Mouse (Mus musculus) forebrain, embryonic 12.5 days (tissue): Measurements from ENCODE around the gene Tenm1. TPM values are rescaled to one million over a fixed set of nuclear protein-coding genes. Genes with fewer than 3 reads are reported as not detected.

Experiments used
- ATAC-seq: fragments of 200-750 bp; cut with Nextera tagmentation; 2 replicates; pipeline ENCODE4 v1.8.0; 2017; ENCODE audit warnings: moderate TSS enrichment; ENCODE audit not compliant: low FRiP score
- H3K27ac ChIP-seq: fragments of 300-500 bp; sonication (generic); 2 replicates; pipeline ENCODE4 v1.5.1; 2016; ENCODE audit warnings: mild to moderate bottlenecking
- H3K27me3 ChIP-seq: fragments of 300-500 bp; sonication (generic); 2 replicates; pipeline ENCODE4 v1.6.1; 2016; ENCODE audit warnings: mild to moderate bottlenecking
- H3K36me3 ChIP-seq: fragments of 300-500 bp; sonication (generic); replicated peaks from 2 replicates; pipeline ENCODE4 v1.6.1; 2016; ENCODE audit warnings: mild to moderate bottlenecking
- H3K4me1 ChIP-seq: fragments of 300-500 bp; sonication (generic); 2 replicates; pipeline ENCODE4 v1.6.1; 2016
- H3K4me2 ChIP-seq: fragments of 300-500 bp; sonication (generic); 2 replicates; pipeline ENCODE4 v1.6.1; 2016; ENCODE audit warnings: mild to moderate bottlenecking, moderate library complexity
- H3K4me3 ChIP-seq: fragments of 300-500 bp; sonication (generic); replicated peaks from 2 replicates; pipeline ENCODE4 v1.5.1; 2016; ENCODE audit warnings: mild to moderate bottlenecking
- H3K9ac ChIP-seq: fragments of 300-500 bp; sonication (generic); 2 replicates; pipeline ENCODE4 v1.6.1; 2016; ENCODE audit warnings: mild to moderate bottlenecking
- H3K9me3 ChIP-seq: fragments of 300-500 bp; sonication (generic); 2 replicates; pipeline ENCODE4 v1.6.1; 2016
- WGBS: fragments of 180-500 bp; shearing (Covaris S2); methylation state at CpG from one replicate; pipeline ENCODE4 v1.1.7; 2016; 5-methylcytosine and 5-hydroxymethylcytosine counted together
- polyA plus RNA-seq: library from polyadenylated mRNA; unstranded; fragments of >200 nt; fragmentation: Nextera tagmentation; extraction: Ambion mirVana; gene quantifications from 2 replicates; pipeline ENCODE4 v1.2.1, GENCODE M21; 2016

Tenm1 gene
- polyA plus RNA-seq, result 5.8 and 6.8 TPM in 2 replicates

DNA sequence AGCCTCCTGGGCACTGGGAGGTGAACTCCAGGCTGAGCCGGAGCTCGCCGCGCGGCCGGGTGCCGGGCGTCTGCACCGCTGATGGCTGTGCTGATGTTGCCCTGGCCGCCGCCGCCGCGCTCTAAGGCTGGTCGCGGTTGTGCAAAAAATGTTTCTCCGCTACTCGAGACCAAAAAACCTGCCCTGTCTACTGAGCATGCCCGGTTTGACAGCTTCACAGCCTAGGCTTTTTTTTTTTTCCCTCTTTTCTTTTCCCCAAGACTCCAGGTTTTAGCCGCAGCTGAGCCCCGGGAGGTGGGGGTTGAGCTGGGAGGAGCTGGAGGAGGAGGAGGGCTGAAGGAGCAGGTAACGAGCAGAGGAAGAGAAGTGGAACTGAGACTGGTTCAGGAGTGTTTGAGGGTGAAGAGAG, at the start of gene Tenm1:
TSS of gene Tenm1 (minus strand) at position 272 of the 409 bp plus-strand sequence.
- H3K4me1 ChIP-seq, result no peaks in the 10 kb centered on the region
- H3K9me3 ChIP-seq, result no peaks in the 10 kb centered on the region
- peaks cover 13% of the 10 kb centered on the region for H3K27me3 ChIP-seq
- peak within 1 kb of the TSS; percentile 40 for H3K4me3 ChIP-seq
- peak; percentile 66; the same call in 1 of the 2 replicates for ATAC-seq
- peak within 1 kb of the TSS; percentile 33; the same call in 1 of the 2 replicates for H3K9ac ChIP-seq
- peak within 1 kb of the TSS; percentile 65 for H3K4me2 ChIP-seq
- H3K27ac ChIP-seq, result no peak within 1 kb of the TSS
- WGBS, result 29% methylated on average over 22 of the region's 22 CpGs
- no peaks in the 10 kb centered on the region for H3K36me3 ChIP-seq

- ATAC-seq, result no peak
Measured at GRCm38 (mm10) chrX:43467311-43467710, 38.4 kb upstream of the Tenm1 start.

DNA sequence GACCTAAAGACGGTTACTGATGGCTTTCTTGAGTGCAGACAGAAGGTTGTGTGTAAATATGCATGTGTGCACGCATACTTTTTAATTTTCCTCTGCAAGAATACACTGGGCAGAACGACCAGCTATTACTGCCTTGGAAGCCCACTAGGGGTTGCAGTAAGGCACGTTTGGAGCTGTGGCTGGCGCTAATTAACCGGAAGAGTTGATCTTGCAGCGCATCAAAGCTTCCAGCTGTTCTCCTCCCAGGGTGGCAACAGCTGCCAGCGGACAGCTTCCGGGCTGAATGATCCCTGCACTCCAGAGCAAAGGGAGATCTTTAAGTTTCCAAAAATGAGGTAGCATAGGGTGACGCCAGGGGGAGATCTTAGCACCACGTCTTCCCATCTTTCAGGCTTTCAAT, 1.7 kb upstream of the Tenm1 start:
- 11% methylated on average over 11 of the region's 11 CpGs for WGBS
- peak; percentile 53 for ATAC-seq
- Histone ChIP-seq H3K9ac (0 out of 2 replicates have a peak overlapping the region, but pooled peaks have one; percentile 33), H3K4me3 (peak overlapping the region; percentile 40), H3K27me3 (peaks cover 13% of the 10 kb centered on the region), H3K27ac (0 out of 2 replicates have a peak overlapping the region, but pooled peaks have one; percentile 36), H3K4me1 (no peaks in the 10 kb centered on the region), H3K9me3 (no peaks in the 10 kb centered on the region), H3K36me3 (no peaks in the 10 kb centered on the region), H3K4me2 (peak overlapping the region; percentile 65)

More at GRCm38 (mm10) chrX:43467311-43467710, 38.4 kb upstream of the Tenm1 start:
- H3K27ac ChIP-seq, result no peak overlapping the region
- H3K4me2 ChIP-seq, result no peak overlapping the region
- no peaks in the 10 kb centered on the region for H3K36me3 ChIP-seq
- H3K4me1 ChIP-seq, result no peaks in the 10 kb centered on the region
- H3K9ac ChIP-seq, result no peak overlapping the region
- no peak overlapping the region for H3K4me3 ChIP-seq
- no peaks in the 10 kb centered on the region for H3K9me3 ChIP-seq
- no peaks in the 10 kb centered on the region for H3K27me3 ChIP-seq

DNA sequence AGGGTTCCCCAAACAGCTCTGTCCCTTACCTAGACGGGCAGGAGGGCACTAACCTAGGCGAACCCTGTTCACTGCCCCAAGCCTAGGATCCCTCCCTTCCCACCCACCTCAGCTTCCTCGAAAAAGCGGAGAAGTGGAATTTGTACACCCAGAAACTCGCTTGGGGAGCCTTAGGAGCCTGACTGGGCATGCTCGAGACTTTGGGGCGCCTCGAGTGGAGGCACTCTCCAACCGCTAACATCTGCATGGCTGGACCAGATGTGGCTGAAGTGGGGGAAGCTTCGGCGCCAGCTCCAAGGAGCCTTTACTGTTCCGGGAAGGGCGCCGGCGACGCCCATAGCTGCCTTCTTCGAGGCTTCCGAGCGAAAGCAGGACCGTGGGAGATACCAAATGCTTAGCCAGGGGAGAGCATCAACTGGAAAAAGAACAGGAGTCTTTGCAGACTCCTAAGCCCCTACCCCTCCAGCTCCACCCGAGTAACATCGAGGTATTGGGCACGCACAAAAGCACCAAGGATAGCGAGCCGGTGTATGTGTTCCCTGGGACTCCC, 1.1 kb upstream of the Tenm1 start:
- WGBS, result 17% methylated on average over 25 of the region's 25 CpGs
- Histone ChIP-seq H3K4me1 (no peaks in the 10 kb centered on the region), H3K9me3 (no peaks in the 10 kb centered on the region), H3K4me2 (peak overlapping the region; percentile 65), H3K36me3 (no peaks in the 10 kb centered on the region), H3K27ac (0 out of 2 replicates have a peak overlapping the region, but pooled peaks have one; percentile 36), H3K27me3 (peaks cover 13% of the 10 kb centered on the region), H3K9ac (0 out of 2 replicates have a peak overlapping the region, but pooled peaks have one; percentile 33), H3K4me3 (peak overlapping the region; percentile 40)
- peak; percentile 49 for ATAC-seq

DNA sequence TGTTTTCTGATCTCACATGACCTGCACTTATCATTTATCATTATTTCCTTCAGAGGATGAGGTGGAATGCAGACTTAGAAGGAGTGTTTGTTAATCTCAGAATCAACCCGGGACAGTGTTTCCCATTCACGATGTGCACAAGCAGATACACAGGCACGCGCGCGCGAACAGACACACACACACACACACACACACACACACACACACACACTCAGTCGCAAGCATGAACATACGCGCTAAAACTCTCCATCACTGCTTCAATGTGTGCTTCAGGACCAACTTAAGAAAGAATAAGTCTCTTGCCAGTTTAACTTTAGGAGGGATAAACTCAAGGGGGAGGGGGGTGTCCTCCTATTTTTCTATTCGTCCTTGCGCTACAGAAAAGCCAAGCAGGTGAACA, 411 bp upstream of the Tenm1 start:
- Histone ChIP-seq H3K27me3 (peaks cover 13% of the 10 kb centered on the region), H3K27ac (no peak overlapping the region), H3K9me3 (no peaks in the 10 kb centered on the region), H3K4me1 (no peaks in the 10 kb centered on the region), H3K4me3 (peak overlapping the region; percentile 40), H3K9ac (no peak overlapping the region), H3K4me2 (peak overlapping the region; percentile 65), H3K36me3 (no peaks in the 10 kb centered on the region)
- 25% methylated on average over 12 of the region's 12 CpGs for WGBS
- peak; percentile 43; the same call in 1 of the 2 replicates for ATAC-seq

DNA sequence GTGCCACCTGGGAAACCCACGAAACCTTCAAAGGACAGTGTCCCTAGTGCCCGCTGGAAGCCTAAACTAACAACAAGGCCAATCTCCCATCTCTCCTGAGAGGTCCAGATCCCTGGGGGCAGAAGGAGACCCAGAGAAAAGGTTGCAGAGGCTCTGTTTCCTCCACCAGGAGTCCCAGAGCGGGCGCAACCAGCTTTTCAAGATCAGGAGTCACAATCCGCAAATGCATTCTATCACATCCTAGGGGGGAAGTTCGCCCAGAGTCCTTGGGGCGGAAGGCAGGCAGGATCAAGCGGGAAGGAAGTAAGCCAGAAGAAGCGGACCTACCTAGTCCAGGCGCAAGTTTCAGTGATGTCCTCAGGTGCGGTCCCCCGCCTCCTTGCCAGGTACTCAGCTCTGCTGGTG, 963 bp downstream of the Tenm1 start:
- Histone ChIP-seq H3K36me3 (no peaks in the 10 kb centered on the region), H3K27ac (no peak overlapping the region), H3K9me3 (no peaks in the 10 kb centered on the region), H3K9ac (no peak overlapping the region), H3K4me2 (peak overlapping the region; percentile 65), H3K4me1 (no peaks in the 10 kb centered on the region), H3K27me3 (peaks cover 13% of the 10 kb centered on the region), H3K4me3 (peak overlapping the region; percentile 40)
- 18% methylated on average over 12 of the region's 12 CpGs for WGBS
- no peak for ATAC-seq

DNA sequence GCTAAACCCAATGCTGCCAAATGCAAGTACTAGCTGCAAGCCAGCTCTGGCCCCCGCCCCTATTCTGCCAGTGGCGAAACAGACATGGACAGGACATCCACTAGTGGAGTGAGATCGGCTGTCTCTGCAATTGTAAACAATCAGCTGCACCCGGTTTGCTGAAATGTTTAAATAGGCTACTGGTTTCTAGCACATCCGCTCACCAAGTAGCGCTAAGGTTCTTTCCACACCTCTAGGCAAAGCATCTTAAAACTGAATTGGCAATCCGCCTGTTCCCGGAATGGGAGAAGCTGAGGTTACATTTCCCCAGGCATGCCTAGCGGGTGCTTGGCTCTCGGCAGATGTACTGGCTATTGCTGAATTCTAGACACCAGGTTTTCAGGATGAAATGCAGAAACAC, 1.8 kb downstream of the Tenm1 start:
- Histone ChIP-seq H3K27ac (no peak overlapping the region), H3K4me1 (no peaks in the 10 kb centered on the region), H3K4me2 (peak overlapping the region; percentile 65), H3K4me3 (peak overlapping the region; percentile 40), H3K9me3 (no peaks in the 10 kb centered on the region), H3K36me3 (no peaks in the 10 kb centered on the region), H3K9ac (no peak overlapping the region), H3K27me3 (peaks cover 13% of the 10 kb centered on the region)
- ATAC-seq, result no peak
- WGBS, result 15% methylated on average over 10 of the region's 10 CpGs

GRCm38 (mm10) chrX:43397957-43398356, 31.0 kb downstream of the Tenm1 start:
- Histone ChIP-seq H3K4me1 (no peaks in the 10 kb centered on the region), H3K4me2 (no peak overlapping the region), H3K27me3 (no peaks in the 10 kb centered on the region), H3K27ac (no peak overlapping the region), H3K9me3 (no peaks in the 10 kb centered on the region), H3K36me3 (no peaks in the 10 kb centered on the region), H3K9ac (no peak overlapping the region), H3K4me3 (no peak overlapping the region)
- 74% methylated on average over 3 of the region's 3 CpGs for WGBS
- ATAC-seq, result no peak

DNA sequence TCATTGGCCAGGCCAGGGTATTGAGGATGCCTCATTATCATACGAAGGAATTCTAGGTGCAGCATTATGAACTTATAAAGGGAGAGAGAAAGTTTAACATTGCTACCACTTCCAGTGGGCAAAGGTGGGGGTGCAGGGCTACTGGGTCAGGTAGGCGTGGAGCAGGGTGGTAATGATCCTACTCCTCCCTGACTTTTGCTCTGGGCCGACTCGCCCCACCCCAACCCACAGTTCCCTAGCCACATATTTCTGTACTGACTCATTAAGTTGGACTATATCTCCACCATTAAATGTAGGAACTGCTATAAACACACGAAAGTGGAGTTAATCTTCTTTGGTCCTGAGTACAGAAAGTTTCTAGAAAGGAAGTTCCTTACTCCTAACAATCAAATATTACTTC, 40.8 kb downstream of the Tenm1 start:
- Histone ChIP-seq H3K4me3 (no peak overlapping the region), H3K36me3 (no peaks in the 10 kb centered on the region), H3K27ac (no peak overlapping the region), H3K4me1 (no peaks in the 10 kb centered on the region), H3K9ac (no peak overlapping the region), H3K4me2 (no peak overlapping the region), H3K9me3 (no peaks in the 10 kb centered on the region), H3K27me3 (no peaks in the 10 kb centered on the region)
- WGBS, result 90% methylated on average over 5 of the region's 5 CpGs
- no peak for ATAC-seq

DNA sequence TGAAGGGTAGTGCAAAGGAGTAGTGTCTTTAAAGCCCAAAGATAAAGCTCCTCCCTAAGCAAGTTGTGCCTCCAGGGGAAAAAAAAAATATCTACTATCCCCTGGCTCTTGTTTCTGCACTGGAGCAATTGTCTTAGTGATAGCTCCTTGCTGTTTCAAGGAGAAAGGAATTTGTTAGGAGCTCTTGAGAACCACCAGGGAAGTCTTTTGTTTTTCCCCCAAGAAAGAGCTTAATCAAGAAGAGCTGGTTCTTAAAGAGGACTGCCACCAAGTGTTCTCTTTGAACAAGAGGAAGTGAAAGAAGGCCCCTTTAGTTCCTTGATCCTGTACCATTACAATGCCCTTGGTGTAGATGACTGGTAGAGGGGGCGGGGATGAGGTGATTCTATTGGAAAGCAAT, 56.4 kb downstream of the Tenm1 start:
- H3K4me3 ChIP-seq, result no peak overlapping the region
- 25% methylated on average over 1 of the region's 1 CpGs for WGBS
- no peaks in the 10 kb centered on the region for H3K9me3 ChIP-seq
- H3K4me1 ChIP-seq, result no peaks in the 10 kb centered on the region
- H3K9ac ChIP-seq, result no peak overlapping the region
- no peak for ATAC-seq
- H3K27ac ChIP-seq, result no peak overlapping the region
- H3K4me2 ChIP-seq, result no peak overlapping the region
- H3K36me3 ChIP-seq, result no peaks in the 10 kb centered on the region
- H3K27me3 ChIP-seq, result no peaks in the 10 kb centered on the region

DNA sequence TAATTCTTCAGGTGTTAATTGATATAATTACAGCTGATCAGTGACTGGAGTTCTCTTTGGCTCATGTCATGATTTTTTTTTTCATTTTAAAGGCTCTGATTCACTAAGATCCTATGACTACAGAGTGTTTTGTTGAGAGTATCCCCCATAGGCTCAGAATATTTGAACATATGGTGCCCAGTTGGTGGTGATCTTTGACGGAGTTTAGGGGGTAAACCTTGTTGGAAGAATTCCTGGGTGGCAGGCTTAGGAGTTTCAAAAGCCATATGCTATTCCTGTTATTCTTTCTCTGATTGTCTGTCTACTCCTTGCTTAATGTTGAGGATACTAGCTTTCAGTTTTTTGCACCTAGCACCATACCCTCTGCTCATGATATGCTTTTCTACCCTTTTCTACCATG, 109.6 kb downstream of the Tenm1 start:
- Histone ChIP-seq H3K9ac (no peak overlapping the region), H3K4me1 (no peaks in the 10 kb centered on the region), H3K4me3 (no peak overlapping the region), H3K4me2 (no peak overlapping the region), H3K27ac (no peak overlapping the region), H3K27me3 (no peaks in the 10 kb centered on the region), H3K9me3 (no peaks in the 10 kb centered on the region), H3K36me3 (no peaks in the 10 kb centered on the region)
- no peak for ATAC-seq
- 87% methylated on average over 1 of the region's 1 CpGs for WGBS

GRCm38 (mm10) chrX:43317801-43318520, 111.0 kb downstream of the Tenm1 start:
- WGBS, result 83% methylated on average over 3 of the region's 3 CpGs
- no peak overlapping the region for H3K9ac ChIP-seq
- no peak overlapping the region for H3K4me3 ChIP-seq
- no peaks in the 10 kb centered on the region for H3K27me3 ChIP-seq
- no peak overlapping the region for H3K27ac ChIP-seq
- H3K4me2 ChIP-seq, result no peak overlapping the region
- no peaks in the 10 kb centered on the region for H3K4me1 ChIP-seq
- no peaks in the 10 kb centered on the region for H3K9me3 ChIP-seq
- H3K36me3 ChIP-seq, result no peaks in the 10 kb centered on the region
- ATAC-seq, result no peak

GRCm38 (mm10) chrX:43235844-43236243, 193.1 kb downstream of the Tenm1 start:
- 78% methylated on average over 4 of the region's 4 CpGs for WGBS

More at GRCm38 (mm10) chrX:43235844-43236243, 193.1 kb downstream of the Tenm1 start:
- H3K27ac ChIP-seq, result no peak overlapping the region
- no peaks in the 10 kb centered on the region for H3K9me3 ChIP-seq
- no peaks in the 10 kb centered on the region for H3K4me1 ChIP-seq
- ATAC-seq, result no peak
- no peak overlapping the region for H3K4me3 ChIP-seq
- H3K9ac ChIP-seq, result no peak overlapping the region
- H3K4me2 ChIP-seq, result no peak overlapping the region
- no peaks in the 10 kb centered on the region for H3K27me3 ChIP-seq
- no peaks in the 10 kb centered on the region for H3K36me3 ChIP-seq
